Mouse (Mus musculus): Measurements from ENCODE around the gene Mlh3.

GRCm38 (mm10) chr12:85205425-85205824 is 65.0 kb downstream of the Mlh3 start:
- TF ChIP-seq CTCF (IDR thresholded peaks at IDR 0.05; ENCODE audit: extremely low read depth, insufficient read depth, low read length) (no peak), POLR2A (IDR thresholded peaks at IDR 0.05; ENCODE audit: extremely low read depth, insufficient read depth, low read length) (no peak)
